Mouse (Mus musculus): Measurements from ENCODE around the gene Flnb. TPM values are rescaled to one million over a fixed set of nuclear protein-coding genes. Genes with fewer than 3 reads are reported as not detected.

The Flnb gene
- polyA plus RNA-seq, 1 experiment from 2014 or later, result 16.0 TPM

- Histone ChIP-seq H3K4me1 (replicated peaks; ENCODE audit: control insufficient read depth, insufficient read depth, low read length) (no peaks in the 10 kb centered on the region), H3K4me3 (ENCODE audit: low read length) (no peak overlapping the region), H3K4me2 (ENCODE audit: low read depth, low read length) (no peak overlapping the region), H3K36me3 (ENCODE audit: control insufficient read depth, insufficient read depth, low read length) (no peaks in the 10 kb centered on the region), H3K27me3 (ENCODE audit: control insufficient read depth, insufficient read depth, low read depth, low read length) (no peaks in the 10 kb centered on the region), H3K27ac (ENCODE audit: low read length) (no peak overlapping the region), H3K9ac (ENCODE audit: low read length) (no peak overlapping the region), H3K9me3 (ENCODE audit: control insufficient read depth, low read length) (no peaks in the 10 kb centered on the region)
- WGBS, result 78% methylated on average over 5 of the region's 5 CpGs
- no peak for ATAC-seq (ENCODE audit: low read depth)
Measured at GRCm38 (mm10) chr14:7991108-7991776, 173.5 kb downstream of the Flnb start.

- no peak for ATAC-seq (ENCODE audit: low read depth)
Measured at GRCm38 (mm10) chr14:7992158-7992557, 174.4 kb downstream of the Flnb start.

GRCm38 (mm10) chr14:7994271-7994767, 176.6 kb downstream of the Flnb start, which contains the start of gene Dnase1l3:
TSS of gene Dnase1l3 (minus strand) at chr14:7994573.
- 49% methylated on average over 8 of the region's 8 CpGs for WGBS
- no peak within 1 kb of the TSS for H3K9ac ChIP-seq (ENCODE audit: low read length)
- no peaks in the 10 kb centered on the region for H3K9me3 ChIP-seq (ENCODE audit: control insufficient read depth, low read length)
- H3K4me1 ChIP-seq (replicated peaks; ENCODE audit: control insufficient read depth, insufficient read depth, low read length), result 0 out of 2 replicates have a peak, but pooled peaks cover 2% of the 10 kb centered on the region
- H3K4me2 ChIP-seq (ENCODE audit: low read depth, low read length), result no peak within 1 kb of the TSS
- H3K36me3 ChIP-seq (ENCODE audit: control insufficient read depth, insufficient read depth, low read length), result no peaks in the 10 kb centered on the region
- no peak within 1 kb of the TSS for H3K4me3 ChIP-seq (ENCODE audit: low read length)
- no peaks in the 10 kb centered on the region for H3K27me3 ChIP-seq (ENCODE audit: control insufficient read depth, insufficient read depth, low read depth, low read length)
- H3K27ac ChIP-seq (ENCODE audit: low read length), result no peak within 1 kb of the TSS
- ATAC-seq (ENCODE audit: low read depth), result peak; percentile 47

More at GRCm38 (mm10) chr14:7992158-7992557, 174.4 kb downstream of the Flnb start:
- WGBS, result 38% methylated on average over 6 of the region's 6 CpGs
- Histone ChIP-seq H3K4me1 (replicated peaks; ENCODE audit: control insufficient read depth, insufficient read depth, low read length) (0 out of 2 replicates have a peak, but pooled peaks cover 2% of the 10 kb centered on the region), H3K9ac (ENCODE audit: low read length) (no peak overlapping the region), H3K9me3 (ENCODE audit: control insufficient read depth, low read length) (no peaks in the 10 kb centered on the region), H3K36me3 (ENCODE audit: control insufficient read depth, insufficient read depth, low read length) (no peaks in the 10 kb centered on the region), H3K27me3 (ENCODE audit: control insufficient read depth, insufficient read depth, low read depth, low read length) (no peaks in the 10 kb centered on the region), H3K4me2 (ENCODE audit: low read depth, low read length) (no peak overlapping the region), H3K4me3 (ENCODE audit: low read length) (no peak overlapping the region), H3K27ac (ENCODE audit: low read length) (no peak overlapping the region)

GRCm38 (mm10) chr14:7997255-7997696, 179.5 kb downstream of the Flnb start:
- no peak overlapping the region for H3K4me3 ChIP-seq (ENCODE audit: low read length)
- WGBS, result 3% methylated on average over 15 of the region's 15 CpGs
- H3K36me3 ChIP-seq (ENCODE audit: control insufficient read depth, insufficient read depth, low read length), result no peaks in the 10 kb centered on the region
- H3K4me1 ChIP-seq (replicated peaks; ENCODE audit: control insufficient read depth, insufficient read depth, low read length), result peaks cover 4% of the 10 kb centered on the region; the same call in 1 of the 2 replicates
- peak overlapping the region; percentile 42 for H3K4me2 ChIP-seq (ENCODE audit: low read depth, low read length)
- H3K27me3 ChIP-seq (ENCODE audit: control insufficient read depth, insufficient read depth, low read depth, low read length), result peaks cover 24% of the 10 kb centered on the region
- H3K27ac ChIP-seq (ENCODE audit: low read length), result no peak overlapping the region
- H3K9ac ChIP-seq (ENCODE audit: low read length), result 0 out of 2 replicates have a peak overlapping the region, but pooled peaks have one; percentile 32
- no peaks in the 10 kb centered on the region for H3K9me3 ChIP-seq (ENCODE audit: control insufficient read depth, low read length)
- peak; percentile 57; the same call in 1 of the 2 replicates for ATAC-seq (ENCODE audit: low read depth)

- Histone ChIP-seq H3K4me1 (replicated peaks; ENCODE audit: control insufficient read depth, insufficient read depth, low read length) (peaks cover 11% of the 10 kb centered on the region; the same call in 1 of the 2 replicates), H3K27ac (ENCODE audit: low read length) (no peak overlapping the region), H3K36me3 (ENCODE audit: control insufficient read depth, insufficient read depth, low read length) (no peaks in the 10 kb centered on the region), H3K9ac (ENCODE audit: low read length) (no peak overlapping the region), H3K4me2 (ENCODE audit: low read depth, low read length) (no peak overlapping the region), H3K4me3 (ENCODE audit: low read length) (no peak overlapping the region), H3K27me3 (ENCODE audit: control insufficient read depth, insufficient read depth, low read depth, low read length) (peaks cover 33% of the 10 kb centered on the region), H3K9me3 (ENCODE audit: control insufficient read depth, low read length) (no peaks in the 10 kb centered on the region)
- WGBS, result 68% methylated on average over 3 of the region's 3 CpGs
- ATAC-seq (ENCODE audit: low read depth), result no peak
Measured at GRCm38 (mm10) chr14:7999030-7999429, 181.3 kb downstream of the Flnb start.

- ATAC-seq (ENCODE audit: low read depth), result no peak
- no peak overlapping the region for H3K27ac ChIP-seq (ENCODE audit: low read length)
- H3K27me3 ChIP-seq (ENCODE audit: control insufficient read depth, insufficient read depth, low read depth, low read length), result peaks cover 37% of the 10 kb centered on the region
- peaks cover 11% of the 10 kb centered on the region; the same call in 1 of the 2 replicates for H3K4me1 ChIP-seq (replicated peaks; ENCODE audit: control insufficient read depth, insufficient read depth, low read length)
- H3K9me3 ChIP-seq (ENCODE audit: control insufficient read depth, low read length), result no peaks in the 10 kb centered on the region
- 61% methylated on average over 5 of the region's 5 CpGs for WGBS
- H3K36me3 ChIP-seq (ENCODE audit: control insufficient read depth, insufficient read depth, low read length), result no peaks in the 10 kb centered on the region
- H3K4me2 ChIP-seq (ENCODE audit: low read depth, low read length), result no peak overlapping the region
- no peak overlapping the region for H3K9ac ChIP-seq (ENCODE audit: low read length)
- H3K4me3 ChIP-seq (ENCODE audit: low read length), result no peak overlapping the region
Measured at GRCm38 (mm10) chr14:7999435-7999834, 181.7 kb downstream of the Flnb start.

- no peak for ATAC-seq (ENCODE audit: low read depth)
Measured at GRCm38 (mm10) chr14:8000247-8000646, 182.5 kb downstream of the Flnb start.

More at GRCm38 (mm10) chr14:8000247-8000646, 182.5 kb downstream of the Flnb start:
- no peaks in the 10 kb centered on the region for H3K36me3 ChIP-seq (ENCODE audit: control insufficient read depth, insufficient read depth, low read length)
- H3K27me3 ChIP-seq (ENCODE audit: control insufficient read depth, insufficient read depth, low read depth, low read length), result peaks cover 37% of the 10 kb centered on the region
- H3K9me3 ChIP-seq (ENCODE audit: control insufficient read depth, low read length), result no peaks in the 10 kb centered on the region
- no peak overlapping the region for H3K4me2 ChIP-seq (ENCODE audit: low read depth, low read length)
- no peak overlapping the region for H3K4me3 ChIP-seq (ENCODE audit: low read length)
- 78% methylated on average over 5 of the region's 5 CpGs for WGBS
- no peak overlapping the region for H3K9ac ChIP-seq (ENCODE audit: low read length)
- H3K27ac ChIP-seq (ENCODE audit: low read length), result no peak overlapping the region
- H3K4me1 ChIP-seq (replicated peaks; ENCODE audit: control insufficient read depth, insufficient read depth, low read length), result peaks cover 11% of the 10 kb centered on the region; the same call in 1 of the 2 replicates

Other genes with a start within 250 kb of the Flnb start
- 0.23 and 0.25 TPM in 2 replicates for gene Gm3558, start 249.4 kb upstream of the Flnb start, polyA plus RNA-seq (2015; fragmentation: Nextera tagmentation; extraction: Ambion mirVana)
- gene Gm10338, start 222.4 kb upstream of the Flnb start, polyA plus RNA-seq (2015; fragmentation: Nextera tagmentation; extraction: Ambion mirVana), result not detected in 2 replicates
- gene Gm10128, start 174.0 kb upstream of the Flnb start, polyA plus RNA-seq (2015; fragmentation: Nextera tagmentation; extraction: Ambion mirVana), result not detected in 2 replicates
- gene Gm26661, start 26.4 kb upstream of the Flnb start, polyA plus RNA-seq (2015; fragmentation: Nextera tagmentation; extraction: Ambion mirVana), result not detected in 2 replicates
- gene Gm45521, start 139.3 kb downstream of the Flnb start, polyA plus RNA-seq (2015; fragmentation: Nextera tagmentation; extraction: Ambion mirVana), result not detected in 2 replicates
- gene Dnase1l3, start 176.6 kb downstream of the Flnb start, polyA plus RNA-seq (2015; fragmentation: Nextera tagmentation; extraction: Ambion mirVana), result 0.18 and 0.28 TPM in 2 replicates
- 12.5 and 14.5 TPM in 2 replicates for gene Abhd6, start 184.9 kb downstream of the Flnb start, polyA plus RNA-seq (2015; fragmentation: Nextera tagmentation; extraction: Ambion mirVana)

Data from lung, embryonic 16.5 days (tissue).